Comparison of ENCODE assay signal across 25 mouse cellular contexts in the genomic region with DNA sequence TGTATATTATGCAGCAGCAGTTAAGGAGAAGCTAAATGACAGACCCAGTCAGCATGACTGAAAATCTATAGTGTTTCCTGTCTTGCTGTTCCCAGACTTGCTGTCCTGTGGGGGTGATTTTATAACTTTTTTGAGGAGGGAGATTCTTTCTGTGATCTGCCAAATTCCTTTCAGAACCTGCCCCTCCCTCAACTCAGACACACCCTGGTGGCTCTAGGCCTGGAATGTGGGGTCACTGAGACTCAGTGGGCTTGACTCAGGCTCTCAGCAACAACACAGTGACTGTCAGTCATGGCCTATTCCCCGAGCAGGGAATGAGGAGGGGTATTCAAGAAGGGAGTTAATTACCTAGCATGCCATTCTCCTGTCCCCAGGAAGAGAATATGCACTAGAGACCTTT. TPM values are rescaled to one million over a fixed set of nuclear protein-coding genes. Genes with fewer than 3 reads are reported as not detected.
"Had no signal": no experiment of that assay in that cellular context is flagged by ENCODE, and none has a peak within 500 bp of the region (broad histone marks: within the 10 kb centered on the region; RNA-seq: fewer than 3 reads in every experiment).

No protein-coding gene starts in this region.

- H3K36me3 ChIP-seq: lung, embryonic 15.5 days; midbrain, embryonic 13.5 days; neural tube, embryonic 15.5 days had no signal

- H3K27ac ChIP-seq: lung, embryonic 15.5 days; midbrain, embryonic 13.5 days; neural tube, embryonic 13.5 days; neural tube, embryonic 15.5 days had no signal

- H3K9ac ChIP-seq: liver, postnatal 0 days; lung, embryonic 15.5 days; midbrain, embryonic 13.5 days; neural tube, embryonic 13.5 days; neural tube, embryonic 15.5 days had no signal

- H3K9me3 ChIP-seq: lung, embryonic 15.5 days; midbrain, embryonic 13.5 days; neural tube, embryonic 13.5 days; neural tube, embryonic 15.5 days had no signal

- H3K4me3 ChIP-seq: lung, embryonic 15.5 days; midbrain, embryonic 13.5 days; myocyte; neural tube, embryonic 13.5 days; neural tube, embryonic 15.5 days had no signal

- H3K27me3 ChIP-seq: midbrain, embryonic 13.5 days; neural tube, embryonic 13.5 days; neural tube, embryonic 15.5 days had no signal

- ATAC-seq: liver, postnatal 0 days; lung, postnatal 0 days; midbrain, embryonic 13.5 days; midbrain, embryonic 16.5 days had no signal

- DNase-seq: liver, postnatal 0 days; lung, adult 2 months; lung, postnatal 14 days; lung, postnatal 4 days; retina, postnatal 1 day; right cerebral cortex, adult 18-20 months; right cerebral cortex, postnatal 25 days; right cerebral cortex, postnatal 4 days; spleen, adult 18-20 months; thymus, adult 18-20 months; thymus, postnatal 14 days; thymus, postnatal 36 days had no signal

- H3K4me2 ChIP-seq: lung, embryonic 15.5 days; midbrain, embryonic 11.5 days; midbrain, embryonic 13.5 days; neural tube, embryonic 13.5 days; neural tube, embryonic 15.5 days had no signal

RNA-seq across cellular contexts. Expression of a gene that starts 4.6 kb away (rescaled TPM):
- total RNA-seq: megakaryocyte, adult 5-6 weeks; megakaryocyte-erythroid progenitor cell, adult 5-6 weeks had no signal
- polyA plus RNA-seq: myocyte had no signal

RNA-seq across cellular contexts. Expression of a gene that starts 21.1 kb away (rescaled TPM):
- total RNA-seq: megakaryocyte, adult 5-6 weeks; megakaryocyte-erythroid progenitor cell, adult 5-6 weeks had no signal
- polyA plus RNA-seq: liver, postnatal 0 days; lung, adult 2 months; lung, postnatal 0 days; midbrain, embryonic 16.5 days; myocyte; neural tube, embryonic 15.5 days; small intestine, adult 2 months; stomach, embryonic 14.5 days; stomach, embryonic 16.5 days had no signal
